Mouse (Mus musculus) forebrain, embryonic 14.5 days (tissue): ENCODE results near the gene Tysnd1. TPM values are rescaled to one million over a fixed set of nuclear protein-coding genes. Genes with fewer than 3 reads are reported as not detected.
A peak's percentile ranks its signal among the peaks of the same experiment; 100 is the strongest.

Experiments
- ATAC-seq: fragments of 200-750 bp; cut with Nextera tagmentation; 2 replicates; pipeline ENCODE4 v1.8.0; 2017; ENCODE audit warnings: mild to moderate bottlenecking, moderate library complexity
- DNase-seq: peaks from one replicate; pipeline ENCODE4 v3.0.0-alpha.2; 2015; ENCODE audit warnings: low spot score
- H3K27ac ChIP-seq: fragments of 300-500 bp; sonication (generic); 2 replicates; pipeline ENCODE4 v1.5.1; 2014; ENCODE audit warnings: low read depth, mild to moderate bottlenecking, control low read depth, low read length, moderate library complexity
- H3K27me3 ChIP-seq: fragments of 300-500 bp; sonication (generic); replicated peaks from 2 replicates; pipeline ENCODE4 v1.6.1; 2014; ENCODE audit warnings: low read length, control low read depth, mixed read lengths; ENCODE audit not compliant: control insufficient read depth, insufficient read depth
- H3K36me3 ChIP-seq: fragments of 300-500 bp; sonication (generic); 2 replicates; pipeline ENCODE4 v1.6.1; 2014; ENCODE audit warnings: low read length, control low read depth; ENCODE audit not compliant: control insufficient read depth, insufficient read depth
- H3K4me1 ChIP-seq: fragments of 300-500 bp; sonication (generic); 2 replicates; pipeline ENCODE4 v1.6.1; 2014; ENCODE audit warnings: antibody characterized with exemption, low read length, control low read depth; ENCODE audit not compliant: control insufficient read depth, insufficient read depth
- H3K4me2 ChIP-seq: fragments of 300-500 bp; sonication (generic); 2 replicates; pipeline ENCODE4 v1.6.1; 2014; ENCODE audit warnings: mild to moderate bottlenecking, control low read depth, low read length
- H3K4me3 ChIP-seq: fragments of 300-500 bp; sonication (generic); 2 replicates; pipeline ENCODE4 v1.5.1; 2014; ENCODE audit warnings: low read depth, low read length, control low read depth
- H3K9ac ChIP-seq: fragments of 300-500 bp; sonication (generic); 2 replicates; pipeline ENCODE4 v1.6.1; 2014; ENCODE audit warnings: mild to moderate bottlenecking, low read length, control low read depth, moderate library complexity
- H3K9me3 ChIP-seq: fragments of 300-500 bp; sonication (generic); replicated peaks from 2 replicates; pipeline ENCODE4 v1.6.1; 2016; ENCODE audit warnings: low read length, control low read depth, mixed read lengths; ENCODE audit not compliant: control insufficient read depth
- WGBS: fragments of 180-500 bp; shearing (Covaris S2); extraction: QIAGEN DNeasy Blood & Tissue Kit; methylation state at CpG from one replicate; pipeline ENCODE4 v1.1.7; 2014; 5-methylcytosine and 5-hydroxymethylcytosine counted together
- polyA plus RNA-seq: library from polyadenylated mRNA; unstranded; fragments of >200 nt; fragmentation: Nextera tagmentation; extraction: Ambion mirVana; gene quantifications from 2 replicates; pipeline ENCODE4 v1.2.1, GENCODE M21; 2014

Tysnd1 gene
- polyA plus RNA-seq, 1 experiment from 2014 or later, result 24.6 TPM

DNA sequence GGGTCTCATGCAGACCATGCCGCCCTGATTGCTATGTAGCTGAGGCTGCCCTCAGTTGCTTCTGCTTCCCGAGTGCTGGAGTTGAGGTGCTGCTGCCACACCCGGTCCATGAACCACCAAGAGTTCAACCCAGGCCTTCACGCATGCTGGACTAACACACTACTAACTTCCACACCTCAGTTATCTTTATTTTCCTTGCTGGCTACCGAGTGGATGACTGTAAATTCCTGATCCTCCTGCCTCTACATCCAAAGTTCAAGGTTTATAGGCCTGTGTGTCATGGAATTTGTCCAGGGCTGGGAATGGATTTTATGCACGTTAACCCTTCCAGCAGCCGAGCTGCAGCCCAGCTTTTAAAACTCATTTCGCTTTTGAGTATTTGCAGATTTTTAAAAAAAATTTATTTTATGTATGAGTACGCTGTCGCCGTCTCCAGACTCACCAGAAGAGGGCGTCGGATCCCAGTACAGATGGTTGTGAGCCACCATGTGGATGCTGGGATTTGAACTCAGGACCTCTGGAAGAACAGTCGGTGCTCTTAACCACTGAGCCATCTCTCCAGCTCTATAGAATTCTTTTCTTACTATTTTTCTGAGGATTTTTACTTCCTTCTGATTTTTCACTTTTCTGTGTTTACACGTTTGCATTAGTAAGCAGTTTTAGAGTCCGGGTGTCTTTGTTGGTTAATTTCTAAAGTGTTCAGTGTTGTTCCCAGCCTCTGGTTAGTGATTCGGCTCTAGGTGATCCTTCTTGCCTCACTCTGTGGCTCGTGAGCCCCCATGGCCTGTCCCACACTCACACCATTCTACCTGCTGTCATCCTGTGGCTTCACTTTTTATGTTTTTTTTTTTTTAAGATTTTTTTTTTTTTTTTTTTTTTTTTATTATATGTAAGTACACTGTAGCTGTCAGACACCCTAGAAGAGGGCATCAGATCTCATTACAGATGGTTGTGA, 38.1 kb upstream of the Tysnd1 start:
- no peak overlapping the region for H3K4me3 ChIP-seq
- H3K9me3 ChIP-seq, result no peaks in the 10 kb centered on the region
- H3K27me3 ChIP-seq, result no peaks in the 10 kb centered on the region
- H3K4me2 ChIP-seq, result no peak overlapping the region
- H3K27ac ChIP-seq, result no peak overlapping the region
- 0 out of 2 replicates have a peak, but pooled peaks cover 4% of the 10 kb centered on the region for H3K4me1 ChIP-seq
- ATAC-seq, result no peak
- DNase-seq, result no peak
- WGBS, result 91% methylated on average over 18 of the region's 18 CpGs
- H3K9ac ChIP-seq, result no peak overlapping the region
- H3K36me3 ChIP-seq, result peaks cover 46% of the 10 kb centered on the region

DNA sequence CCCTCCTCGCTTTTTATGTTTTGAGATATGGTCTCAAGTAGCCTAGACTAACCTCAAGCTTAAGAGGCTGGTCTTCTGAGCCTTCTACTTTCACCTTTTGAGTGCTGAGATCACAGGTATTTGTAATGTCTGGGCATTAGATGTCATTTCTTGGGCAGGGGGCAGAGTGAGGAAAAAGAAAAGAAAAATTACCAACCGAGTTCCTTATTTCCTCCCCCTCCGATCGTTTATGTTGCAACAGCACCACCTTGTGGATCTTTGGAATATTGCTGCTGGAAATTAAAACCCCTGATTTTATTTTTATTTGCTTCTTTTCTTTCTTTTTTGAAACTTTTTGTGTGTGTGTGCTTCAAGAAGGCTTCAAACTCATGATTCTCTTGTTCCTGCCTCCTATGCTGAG, 37.3 kb upstream of the Tysnd1 start:
- ATAC-seq (no peak), DNase-seq (peak; percentile 73)
- Histone ChIP-seq H3K27me3 (no peaks in the 10 kb centered on the region), H3K4me3 (no peak overlapping the region), H3K27ac (no peak overlapping the region), H3K4me2 (no peak overlapping the region), H3K9me3 (no peaks in the 10 kb centered on the region), H3K4me1 (0 out of 2 replicates have a peak, but pooled peaks cover 6% of the 10 kb centered on the region), H3K9ac (no peak overlapping the region), H3K36me3 (peaks cover 39% of the 10 kb centered on the region)
- WGBS, result 27% methylated on average over 4 of the region's 4 CpGs

DNA sequence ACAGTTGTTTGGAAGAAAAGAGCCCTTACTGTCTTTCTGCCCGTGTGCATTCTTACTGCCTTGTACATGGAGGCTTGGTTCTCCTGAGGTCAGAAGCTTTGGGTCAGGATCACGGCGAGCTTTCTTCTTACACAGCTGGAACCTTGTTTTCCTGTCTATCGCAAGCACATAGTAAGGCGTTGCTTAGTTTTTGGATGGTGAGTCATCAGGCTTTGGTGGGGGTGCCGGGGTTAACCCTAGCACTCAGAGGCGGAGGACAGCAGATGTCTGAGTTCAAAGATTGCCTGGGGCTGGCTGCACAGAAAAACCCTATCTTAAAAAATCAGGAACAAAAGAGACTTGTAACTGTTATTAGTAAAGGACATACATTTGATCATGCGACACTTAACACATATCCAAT, 33.4 kb upstream of the Tysnd1 start:
- Histone ChIP-seq H3K4me1 (0 out of 2 replicates have a peak, but pooled peaks cover 6% of the 10 kb centered on the region), H3K27me3 (no peaks in the 10 kb centered on the region), H3K4me3 (no peak overlapping the region), H3K36me3 (peaks cover 59% of the 10 kb centered on the region), H3K4me2 (no peak overlapping the region), H3K9ac (no peak overlapping the region), H3K9me3 (no peaks in the 10 kb centered on the region), H3K27ac (peak overlapping the region; percentile 55)
- ATAC-seq (no peak), DNase-seq (no peak)
- WGBS, result 73% methylated on average over 8 of the region's 8 CpGs

DNA sequence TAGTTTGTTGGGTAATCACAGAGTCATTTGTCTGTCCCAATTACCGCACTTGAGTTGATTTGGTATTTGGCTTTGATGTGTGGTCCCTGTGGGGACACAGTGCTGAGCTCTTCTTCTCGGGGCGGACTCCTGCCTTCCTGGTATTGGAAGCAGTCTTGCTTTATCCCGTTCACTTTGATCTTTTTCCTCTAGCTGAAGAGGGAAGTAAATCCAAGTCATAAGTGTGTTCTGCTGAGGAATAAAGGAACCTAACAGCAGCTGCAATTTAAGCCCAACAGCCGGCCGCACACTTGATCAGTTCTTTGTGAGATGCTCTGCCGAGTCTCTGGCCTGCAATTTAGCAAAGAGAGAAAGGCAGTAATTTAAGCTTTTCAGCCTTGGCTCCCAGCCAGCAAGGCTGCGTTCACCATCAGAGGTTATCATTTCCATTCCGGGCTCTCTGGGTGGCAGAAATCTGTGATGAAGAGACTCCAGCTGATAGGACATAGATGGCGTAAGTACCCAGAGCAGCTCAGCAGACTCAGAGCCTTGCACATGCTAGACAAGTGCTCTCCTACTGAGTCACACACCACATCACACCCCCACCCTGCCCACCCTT, 32.8 kb upstream of the Tysnd1 start:
- Histone ChIP-seq H3K4me1 (0 out of 2 replicates have a peak, but pooled peaks cover 6% of the 10 kb centered on the region), H3K4me3 (no peak overlapping the region), H3K36me3 (peaks cover 61% of the 10 kb centered on the region), H3K27ac (peak overlapping the region; percentile 55), H3K27me3 (no peaks in the 10 kb centered on the region), H3K9ac (0 out of 2 replicates have a peak overlapping the region, but pooled peaks have one; percentile 5), H3K4me2 (no peak overlapping the region), H3K9me3 (no peaks in the 10 kb centered on the region)
- peak; percentile 90 for ATAC-seq
- WGBS, result 33% methylated on average over 10 of the region's 10 CpGs
- peak; percentile 90 for DNase-seq

DNA sequence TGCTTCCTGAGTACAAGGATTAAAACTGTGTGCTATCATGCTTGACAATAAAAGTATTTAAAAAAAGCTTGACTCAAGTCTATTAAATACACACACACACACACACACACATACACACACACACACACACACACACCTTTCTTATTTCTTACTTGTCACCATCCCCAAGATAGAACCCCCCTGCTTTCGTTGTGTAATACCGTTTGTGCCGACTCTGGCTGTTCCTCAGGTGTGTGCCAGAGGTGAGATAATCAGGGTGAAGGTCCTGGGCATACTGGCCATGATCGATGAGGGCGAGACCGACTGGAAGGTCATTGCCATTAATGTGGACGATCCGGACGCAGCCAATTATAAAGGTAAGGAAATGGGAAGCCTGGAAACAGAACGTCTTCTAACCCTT, 30.2 kb upstream of the Tysnd1 start:
- peaks cover 72% of the 10 kb centered on the region for H3K36me3 ChIP-seq
- no peak overlapping the region for H3K4me3 ChIP-seq
- no peak for ATAC-seq

DNA sequence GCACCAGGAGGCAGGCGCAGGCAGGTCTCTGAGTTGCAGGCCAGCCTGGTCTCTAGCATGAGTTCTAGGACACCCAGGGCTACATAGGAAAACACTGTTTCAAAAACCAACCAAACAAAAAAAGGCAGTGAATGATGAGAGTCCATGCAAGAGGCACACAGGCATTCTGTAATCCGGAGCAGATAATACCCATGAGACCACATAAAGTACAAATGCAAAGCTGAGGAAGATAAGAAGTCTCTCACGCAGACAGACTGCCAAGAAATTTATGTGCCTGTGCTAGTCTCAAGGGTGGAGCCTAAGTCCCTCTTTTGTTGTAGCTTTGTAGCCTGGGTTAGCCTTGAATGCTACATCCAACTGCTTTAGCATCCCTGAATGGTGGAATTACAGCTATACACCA, 29.7 kb upstream of the Tysnd1 start:
- Histone ChIP-seq H3K27ac (no peak overlapping the region), H3K9ac (no peak overlapping the region), H3K4me1 (0 out of 2 replicates have a peak, but pooled peaks cover 6% of the 10 kb centered on the region), H3K4me3 (no peak overlapping the region), H3K27me3 (no peaks in the 10 kb centered on the region), H3K36me3 (peaks cover 71% of the 10 kb centered on the region), H3K9me3 (no peaks in the 10 kb centered on the region), H3K4me2 (no peak overlapping the region)
- ATAC-seq (no peak), DNase-seq (no peak)
- 96% methylated on average over 3 of the region's 3 CpGs for WGBS

More for the DNA sequence above, 30.2 kb upstream of the Tysnd1 start:
- Histone ChIP-seq H3K9ac (no peak overlapping the region), H3K4me2 (no peak overlapping the region), H3K27ac (no peak overlapping the region), H3K27me3 (no peaks in the 10 kb centered on the region), H3K4me1 (0 out of 2 replicates have a peak, but pooled peaks cover 6% of the 10 kb centered on the region), H3K9me3 (no peaks in the 10 kb centered on the region)
- 93% methylated on average over 10 of the region's 10 CpGs for WGBS
- no peak for DNase-seq

DNA sequence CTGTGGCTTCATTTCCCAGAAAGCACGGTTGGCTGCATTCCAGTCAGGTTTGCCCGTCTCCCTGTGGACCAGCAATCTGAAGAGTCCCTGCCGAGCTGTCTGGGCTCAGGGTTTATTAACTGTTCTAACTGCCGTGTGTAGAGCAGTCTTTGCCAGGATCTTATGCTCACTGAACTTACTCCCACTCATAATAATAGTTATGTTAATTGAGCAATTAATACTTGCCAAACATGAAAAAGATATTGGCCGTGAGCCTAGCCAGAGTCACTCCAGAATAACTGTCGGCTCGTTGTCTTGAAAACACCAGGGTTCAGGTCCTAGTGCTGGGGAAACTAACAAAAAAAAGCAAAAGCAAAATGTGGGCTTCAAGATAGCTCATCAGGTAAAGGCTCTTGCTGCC, 26.0 kb upstream of the Tysnd1 start:
- Histone ChIP-seq H3K27ac (no peak overlapping the region), H3K9ac (no peak overlapping the region), H3K36me3 (peaks cover 86% of the 10 kb centered on the region), H3K4me2 (no peak overlapping the region), H3K9me3 (no peaks in the 10 kb centered on the region), H3K4me3 (no peak overlapping the region), H3K4me1 (no peaks in the 10 kb centered on the region), H3K27me3 (no peaks in the 10 kb centered on the region)
- peak; percentile 56 for DNase-seq
- peak; percentile 42; the same call in 1 of the 2 replicates for ATAC-seq
- WGBS, result 36% methylated on average over 7 of the region's 7 CpGs

DNA sequence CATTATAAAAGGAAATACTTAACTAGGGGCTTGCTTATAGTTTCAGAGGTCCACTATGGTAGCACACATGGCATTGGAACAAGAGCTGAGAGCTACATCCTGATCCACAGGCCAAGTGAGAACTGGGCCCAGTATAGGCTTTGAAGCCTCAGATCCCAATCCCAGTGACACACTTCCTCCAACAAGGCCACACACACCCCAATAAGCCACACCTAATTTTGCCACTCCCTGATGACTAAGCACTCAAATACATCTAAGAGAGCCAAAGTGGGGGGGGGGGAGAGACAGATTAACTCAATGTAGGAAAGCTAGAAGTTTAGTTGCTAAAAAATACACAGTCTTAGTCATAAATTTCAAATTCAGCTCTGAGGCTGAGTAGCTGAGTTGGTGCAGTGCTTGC, 25.4 kb upstream of the Tysnd1 start:
- Histone ChIP-seq H3K27ac (no peak overlapping the region), H3K36me3 (peaks cover 86% of the 10 kb centered on the region), H3K4me3 (no peak overlapping the region), H3K4me1 (no peaks in the 10 kb centered on the region), H3K9ac (no peak overlapping the region), H3K27me3 (no peaks in the 10 kb centered on the region), H3K4me2 (no peak overlapping the region), H3K9me3 (no peaks in the 10 kb centered on the region)
- no peak for ATAC-seq
- DNase-seq, result no peak

DNA sequence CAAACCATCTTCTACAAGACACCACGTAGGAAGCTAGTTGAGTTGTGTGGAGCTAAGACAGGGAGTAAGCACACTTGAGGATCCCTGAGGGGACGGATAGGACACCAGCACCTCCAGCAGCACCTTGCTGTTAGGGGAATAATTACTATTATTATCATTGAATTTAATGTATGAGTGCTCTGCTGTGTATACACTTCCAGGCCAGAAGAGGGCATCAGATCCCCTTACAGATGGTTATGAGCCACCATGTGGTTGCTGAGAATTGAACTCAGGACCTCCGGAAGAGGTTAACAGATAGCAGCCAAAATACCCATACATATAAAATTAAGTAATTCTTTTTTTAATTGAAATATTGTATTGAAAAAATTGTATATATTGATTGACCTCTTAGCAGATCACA, 24.6 kb upstream of the Tysnd1 start:
- H3K4me3 ChIP-seq, result no peak overlapping the region
- H3K4me2 ChIP-seq, result no peak overlapping the region
- no peak overlapping the region for H3K27ac ChIP-seq
- H3K27me3 ChIP-seq, result no peaks in the 10 kb centered on the region
- WGBS, result 94% methylated on average over 3 of the region's 3 CpGs
- DNase-seq (no peak), ATAC-seq (no peak)
- no peaks in the 10 kb centered on the region for H3K4me1 ChIP-seq
- no peaks in the 10 kb centered on the region for H3K9me3 ChIP-seq
- H3K36me3 ChIP-seq, result peaks cover 83% of the 10 kb centered on the region
- no peak overlapping the region for H3K9ac ChIP-seq
